In genomic region chr4:105004135-105004534, GRCm38 (mm10) we compare ENCODE assay signal across 18 mouse cellular contexts.
DNase-seq lines count a peak whose midpoint lies in the region; ATAC-seq and TF ChIP-seq lines count a peak whose summit lies in the region.
"Had no signal": no experiment of that assay in that cellular context is flagged by ENCODE, and none has a peak within 500 bp of the region (broad histone marks: within the 10 kb centered on the region; RNA-seq: fewer than 3 reads in every experiment).

No protein-coding gene starts in this region.

- no peak for ATAC-seq in midbrain, embryonic 11.5 days (ENCODE audit: low FRiP score)
- ATAC-seq in midbrain, embryonic 13.5 days = no peak
- 0 out of 2 replicates have a peak, but pooled peaks have one; percentile 61 for ATAC-seq in megakaryocyte-erythroid progenitor cell, adult 5-6 weeks (replicated peaks; ENCODE audit: low FRiP score, low TSS enrichment, poor library complexity, severe bottlenecking)
- ATAC-seq: activated CD4-positive, CD25-positive, alpha-beta regulatory T cell, adult 4 months; forebrain, embryonic 16.5 days; inflammation-experienced regulatory T-cells, adult 6 months had no signal

- H3K4me2 ChIP-seq in midbrain, embryonic 11.5 days = no peak overlapping the region
- H3K4me2 ChIP-seq in midbrain, embryonic 13.5 days (replicated peaks) = no peak overlapping the region
- H3K4me2 ChIP-seq: embryonic facial prominence, embryonic 12.5 days; heart, embryonic 11.5 days; heart, embryonic 15.5 days; hindbrain, embryonic 15.5 days had no signal

- no peak for TF ChIP-seq RAD21 in MEL (IDR thresholded peaks at IDR 0.05; ENCODE audit: low read depth, low read length)

- H3K4me1 ChIP-seq in midbrain, embryonic 11.5 days (ENCODE audit: control insufficient read depth, insufficient read depth, low read length) = no peaks in the 10 kb centered on the region
- H3K4me1 ChIP-seq in midbrain, embryonic 13.5 days (replicated peaks) = no peaks in the 10 kb centered on the region
- peaks cover 2 to 17% of the 10 kb centered on the region in 2 experiments for H3K4me1 ChIP-seq in MEL (ENCODE audit: control insufficient read depth in 1 of 2, insufficient read depth in 2 of 2, low read length in 2 of 2)
- H3K4me1 ChIP-seq: embryonic facial prominence, embryonic 12.5 days; heart, embryonic 15.5 days; hindbrain, embryonic 15.5 days had no signal

- H3K36me3 ChIP-seq in midbrain, embryonic 11.5 days (ENCODE audit: control insufficient read depth, insufficient read depth, low read length) = no peaks in the 10 kb centered on the region
- H3K36me3 ChIP-seq in midbrain, embryonic 13.5 days = no peaks in the 10 kb centered on the region
- H3K36me3 ChIP-seq in MEL (ENCODE audit: control insufficient read depth in 1 of 2, insufficient read depth in 2 of 2, low read length in 2 of 2) = peaks cover 0 to 19% of the 10 kb centered on the region in 2 experiments; a peak in 2 of 4 replicates
- H3K36me3 ChIP-seq: embryonic facial prominence, embryonic 12.5 days; heart, embryonic 15.5 days; hindbrain, embryonic 15.5 days had no signal

- WGBS in midbrain, embryonic 11.5 days = 83% methylated on average over 8 of the region's 8 CpGs
- 79% methylated on average over 8 of the region's 8 CpGs for WGBS in midbrain, embryonic 13.5 days

- peak; percentile 75 for DNase-seq in midbrain, embryonic 11.5 days (ENCODE audit: low spot score, missing footprints)
- DNase-seq in MEL (ENCODE audit: low read depth, low spot score) = peak; percentile 69
- peak; percentile 6 for DNase-seq in ZHBTc4 (ENCODE audit: low read depth, low spot score)
- DNase-seq in heart, postnatal 4 days = no peak
- DNase-seq: cerebellum, adult 18-20 months; gastrocnemius, postnatal 10 days; heart, adult 2 months; heart, postnatal 14 days had no signal

- H3K9ac ChIP-seq in midbrain, embryonic 11.5 days (ENCODE audit: low read length) = no peak overlapping the region
- H3K9ac ChIP-seq in midbrain, embryonic 13.5 days (replicated peaks) = no peak overlapping the region
- H3K9ac ChIP-seq in MEL (ENCODE audit: control insufficient read depth, low read depth, low read length, poor library complexity, severe bottlenecking) = peak overlapping the region; percentile 2; the same call in 1 of the 2 replicates
- H3K9ac ChIP-seq: embryonic facial prominence, embryonic 12.5 days; heart, embryonic 15.5 days; hindbrain, embryonic 15.5 days had no signal

- TF ChIP-seq CTCF in MEL (IDR thresholded peaks at IDR 0.05 in 2 of 3, conservative IDR thresholded peaks at IDR 0.05 in 1 of 3; ENCODE audit: control insufficient read depth in 1 of 3, insufficient read depth in 1 of 3, low read depth in 2 of 3, low read length in 3 of 3, poor library complexity in 1 of 3, severe bottlenecking in 1 of 3) = no peak

- no peaks in the 10 kb centered on the region for H3K79me2 ChIP-seq in MEL (ENCODE audit: control insufficient read depth, insufficient read depth, low read length, poor library complexity)

- H3K27ac ChIP-seq in midbrain, embryonic 11.5 days (ENCODE audit: low read depth, low read length) = no peak overlapping the region
- no peak overlapping the region for H3K27ac ChIP-seq in midbrain, embryonic 13.5 days
- H3K27ac ChIP-seq in MEL (ENCODE audit: control insufficient read depth, low read depth, low read length) = peak overlapping the region; percentile 80
- H3K27ac ChIP-seq: embryonic facial prominence, embryonic 12.5 days; heart, adult 2 months; heart, embryonic 15.5 days; hindbrain, embryonic 15.5 days had no signal

- TF ChIP-seq EP300 in MEL (IDR thresholded peaks at IDR 0.05; ENCODE audit: low read depth in 1 of 2, low read length in 2 of 2) = peak; percentile 76 to 89

- no peaks in the 10 kb centered on the region for H3K9me3 ChIP-seq in midbrain, embryonic 11.5 days (ENCODE audit: control insufficient read depth, low read length)
- peaks cover 3% of the 10 kb centered on the region; the same call in 1 of the 2 replicates for H3K9me3 ChIP-seq in midbrain, embryonic 13.5 days
- H3K9me3 ChIP-seq in MEL (replicated peaks; ENCODE audit: insufficient read depth, low read length) = no peaks in the 10 kb centered on the region
- H3K9me3 ChIP-seq: heart, embryonic 15.5 days had no signal

- no peak for TF ChIP-seq POLR2A in MEL (IDR thresholded peaks at IDR 0.05; ENCODE audit: control insufficient read depth in 1 of 2, insufficient read depth in 1 of 2, low read depth in 1 of 2, low read length in 2 of 2, poor library complexity in 1 of 2)

- no peaks in the 10 kb centered on the region for H3K27me3 ChIP-seq in midbrain, embryonic 11.5 days (ENCODE audit: control insufficient read depth, insufficient read depth, low read length)
- H3K27me3 ChIP-seq in midbrain, embryonic 13.5 days = no peaks in the 10 kb centered on the region
- H3K27me3 ChIP-seq in MEL (ENCODE audit: control insufficient read depth in 1 of 2, insufficient read depth in 2 of 2, low read length in 2 of 2) = no peaks in the 10 kb centered on the region
- H3K27me3 ChIP-seq: CH12.LX; embryonic facial prominence, embryonic 12.5 days; heart, embryonic 15.5 days; hindbrain, embryonic 15.5 days had no signal

- H3K4me3 ChIP-seq in midbrain, embryonic 11.5 days (ENCODE audit: low read depth, low read length) = no peak overlapping the region
- H3K4me3 ChIP-seq in midbrain, embryonic 13.5 days (replicated peaks) = no peak overlapping the region
- peak overlapping the region in 1 of 2 experiments; percentile 10; a peak in 1 of 4 replicates for H3K4me3 ChIP-seq in MEL (ENCODE audit: control insufficient read depth in 1 of 2, insufficient read depth in 1 of 2, low read depth in 2 of 2, low read length in 2 of 2)
- H3K4me3 ChIP-seq: embryonic facial prominence, embryonic 12.5 days; heart, adult 2 months; heart, embryonic 15.5 days; hindbrain, embryonic 15.5 days had no signal

TF ChIP-seq in MEL, 35 proteins besides CTCF, POLR2A, EP300 and RAD21:
- TF ChIP-seq GATA1 (IDR thresholded peaks at IDR 0.05; ENCODE audit: low read depth, low read length) (peak; percentile 90), USF2 (IDR thresholded peaks at IDR 0.05; ENCODE audit: borderline replicate concordance in 1 of 2, insufficient read depth in 1 of 2, low read depth in 1 of 2, low read length in 2 of 2) (no peak), ETS1 (IDR thresholded peaks at IDR 0.05; ENCODE audit: low read depth, low read length) (peak; percentile 73), TAL1 (IDR thresholded peaks at IDR 0.05; ENCODE audit: low read length) (peak; percentile 58; the same call in 1 of the 2 replicates), USF1 (IDR thresholded peaks at IDR 0.05; ENCODE audit: low read depth, low read length) (0 out of 2 replicates have a peak, but pooled peaks have one; percentile 16), POLR2AphosphoS5 (IDR thresholded peaks at IDR 0.05; ENCODE audit: borderline replicate concordance, low read depth, low read length) (no peak), RCOR1 (IDR thresholded peaks at IDR 0.05; ENCODE audit: low read depth, low read length) (peak; percentile 88), TCF12 (IDR thresholded peaks at IDR 0.05; ENCODE audit: low read depth, low read length) (peak; percentile 83), SIN3A (IDR thresholded peaks at IDR 0.05; ENCODE audit: low read length) (0 out of 2 replicates have a peak, but pooled peaks have one; percentile 25), ZC3H11A (IDR thresholded peaks at IDR 0.05; ENCODE audit: low read depth, low read length) (no peak), ZNF384 (IDR thresholded peaks at IDR 0.05; ENCODE audit: low read depth, low read length) (0 out of 2 replicates have a peak, but pooled peaks have one; percentile 10), BHLHE40 (IDR thresholded peaks at IDR 0.05; ENCODE audit: borderline replicate concordance, low read depth, low read length) (peak; percentile 65; the same call in 1 of the 2 replicates)
